Mouse (Mus musculus): ENCODE measurements around the gene Slfn8. TPM values are rescaled to one million over a fixed set of nuclear protein-coding genes. Genes with fewer than 3 reads are reported as not detected.
"Not testable (repeated sequence)": the region's sequence is repeated elsewhere in the genome, so short reads cannot be mapped to it uniquely, and the experiment has no call there.

Gene Slfn8
- polyA plus RNA-seq, 1 experiment from 2014 or later = 0.11 TPM

GRCm38 (mm10) chr11:83019561-83020519 lies 770 bp downstream of the Slfn8 start:
- H3K36me3 ChIP-seq (ENCODE audit: control insufficient read depth, insufficient read depth); H3K27me3 ChIP-seq (replicated peaks; ENCODE audit: control insufficient read depth, insufficient read depth, low read length); H3K27ac ChIP-seq (ENCODE audit: low read length); H3K9me3 ChIP-seq (ENCODE audit: control insufficient read depth, low read length); H3K4me1 ChIP-seq (replicated peaks; ENCODE audit: control insufficient read depth, insufficient read depth, low read length); H3K4me2 ChIP-seq (ENCODE audit: low read length); H3K9ac ChIP-seq (replicated peaks; ENCODE audit: low read depth, low read length); ATAC-seq; H3K4me3 ChIP-seq (replicated peaks; ENCODE audit: low read length): not testable (repeated sequence)
- WGBS = 78% methylated on average over 18 of the region's 18 CpGs

DNA sequence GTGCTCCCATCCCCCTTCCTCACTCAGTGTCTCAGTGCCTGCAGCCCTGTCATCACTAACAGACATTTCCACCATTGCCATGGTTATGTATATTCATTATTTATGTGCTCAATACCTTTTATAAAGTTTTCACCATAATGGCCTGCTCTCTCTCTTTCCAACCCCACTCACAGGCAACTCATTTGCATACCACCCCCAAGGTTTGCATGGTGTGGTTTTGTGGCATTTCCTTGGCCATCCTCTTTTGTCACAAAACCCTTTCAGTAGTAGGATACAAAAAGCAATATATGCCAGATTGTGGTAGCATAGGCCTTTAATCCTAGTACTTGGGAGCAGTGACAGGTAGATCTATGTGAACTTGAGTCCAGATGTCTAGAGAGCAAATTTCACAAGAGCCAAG lies 4.5 kb downstream of the Slfn8 start:
- H3K4me2 ChIP-seq (ENCODE audit: low read length) = no peak overlapping the region
- H3K27me3 ChIP-seq (replicated peaks; ENCODE audit: control insufficient read depth, insufficient read depth, low read length) = no peaks in the 10 kb centered on the region
- no peak overlapping the region for H3K27ac ChIP-seq (ENCODE audit: low read length)
- no peaks in the 10 kb centered on the region for H3K4me1 ChIP-seq (replicated peaks; ENCODE audit: control insufficient read depth, insufficient read depth, low read length)
- H3K36me3 ChIP-seq (ENCODE audit: control insufficient read depth, insufficient read depth) = no peaks in the 10 kb centered on the region
- no peak overlapping the region for H3K9ac ChIP-seq (replicated peaks; ENCODE audit: low read depth, low read length)
- no peaks in the 10 kb centered on the region for H3K9me3 ChIP-seq (ENCODE audit: control insufficient read depth, low read length)
- H3K4me3 ChIP-seq (replicated peaks; ENCODE audit: low read length) = no peak overlapping the region
- ATAC-seq = no peak

GRCm38 (mm10) chr11:83013356-83013755 lies 7.3 kb downstream of the Slfn8 start:
- Histone ChIP-seq H3K27me3 (replicated peaks; ENCODE audit: control insufficient read depth, insufficient read depth, low read length) (no peaks in the 10 kb centered on the region), H3K27ac (ENCODE audit: low read length) (no peak overlapping the region), H3K4me3 (replicated peaks; ENCODE audit: low read length) (no peak overlapping the region), H3K9ac (replicated peaks; ENCODE audit: low read depth, low read length) (no peak overlapping the region), H3K9me3 (ENCODE audit: control insufficient read depth, low read length) (no peaks in the 10 kb centered on the region), H3K4me1 (replicated peaks; ENCODE audit: control insufficient read depth, insufficient read depth, low read length) (no peaks in the 10 kb centered on the region), H3K36me3 (ENCODE audit: control insufficient read depth, insufficient read depth) (no peaks in the 10 kb centered on the region), H3K4me2 (ENCODE audit: low read length) (no peak overlapping the region)
- WGBS = 88% methylated on average over 1 of the region's 1 CpGs
- ATAC-seq = no peak

DNA sequence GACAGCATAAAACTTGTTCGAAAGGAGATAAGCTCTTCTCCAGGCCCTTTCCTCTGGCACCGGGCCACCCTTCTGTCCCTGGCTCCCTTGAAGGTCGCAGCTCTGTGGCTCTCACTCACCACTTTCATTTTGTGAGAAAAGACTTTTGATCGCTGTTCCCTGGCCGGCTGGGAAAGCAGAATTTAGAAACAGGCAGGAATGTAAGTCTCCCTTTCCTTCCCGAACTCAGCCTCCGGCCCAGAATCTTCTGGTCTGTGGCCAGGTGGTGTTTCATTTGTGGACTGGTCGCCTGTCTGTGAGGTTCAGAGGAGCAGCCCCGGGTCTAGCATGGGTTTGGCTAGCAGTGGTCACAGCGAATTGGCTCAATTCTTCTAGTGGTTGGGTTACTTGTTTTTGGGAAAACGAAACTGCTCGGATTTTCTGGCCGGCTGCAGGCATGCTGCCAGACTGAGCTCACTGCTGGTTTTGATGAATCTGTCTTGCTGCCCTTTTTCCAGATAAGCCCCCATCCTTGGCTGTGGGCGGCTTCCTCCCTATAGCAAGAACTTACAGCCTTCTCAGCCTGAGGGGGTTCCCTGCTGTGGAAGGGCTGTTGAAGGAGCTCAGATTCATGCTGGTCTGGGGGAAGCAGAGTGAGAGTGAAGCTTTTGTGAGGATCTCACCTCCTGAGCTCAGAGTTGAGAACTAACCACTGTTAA lies 29.0 kb downstream of the Slfn8 start, which contains the start of gene Slfn9:
TSS of gene Slfn9 (minus strand) at position 362 of the 698 bp plus-strand sequence.
- H3K36me3 ChIP-seq (ENCODE audit: control insufficient read depth, insufficient read depth) = no peaks in the 10 kb centered on the region
- H3K9ac ChIP-seq (replicated peaks; ENCODE audit: low read depth, low read length) = peak within 1 kb of the TSS; percentile 44
- H3K4me3 ChIP-seq (replicated peaks; ENCODE audit: low read length) = peak within 1 kb of the TSS; percentile 39
- no peaks in the 10 kb centered on the region for H3K27me3 ChIP-seq (replicated peaks; ENCODE audit: control insufficient read depth, insufficient read depth, low read length)
- H3K9me3 ChIP-seq (ENCODE audit: control insufficient read depth, low read length) = no peaks in the 10 kb centered on the region
- peak within 1 kb of the TSS; percentile 70 for H3K4me2 ChIP-seq (ENCODE audit: low read length)
- H3K27ac ChIP-seq (ENCODE audit: low read length) = no peak within 1 kb of the TSS
- 5% methylated on average over 14 of the region's 14 CpGs for WGBS
- peaks cover 8% of the 10 kb centered on the region for H3K4me1 ChIP-seq (replicated peaks; ENCODE audit: control insufficient read depth, insufficient read depth, low read length)
- ATAC-seq = no peak

GRCm38 (mm10) chr11:82990612-82991385 lies 29.8 kb downstream of the Slfn8 start:
- H3K27ac ChIP-seq (ENCODE audit: low read length); H3K36me3 ChIP-seq (ENCODE audit: control insufficient read depth, insufficient read depth); H3K9me3 ChIP-seq (ENCODE audit: control insufficient read depth, low read length); H3K27me3 ChIP-seq (replicated peaks; ENCODE audit: control insufficient read depth, insufficient read depth, low read length); H3K4me1 ChIP-seq (replicated peaks; ENCODE audit: control insufficient read depth, insufficient read depth, low read length): not testable (repeated sequence)
- ATAC-seq = peak; percentile 36; the same call in 1 of the 2 replicates
- Histone ChIP-seq H3K9ac (replicated peaks; ENCODE audit: low read depth, low read length) (peak overlapping the region; percentile 44), H3K4me2 (ENCODE audit: low read length) (peak overlapping the region; percentile 70), H3K4me3 (replicated peaks; ENCODE audit: low read length) (peak overlapping the region; percentile 39)
- 17% methylated on average over 19 of the region's 19 CpGs for WGBS

DNA sequence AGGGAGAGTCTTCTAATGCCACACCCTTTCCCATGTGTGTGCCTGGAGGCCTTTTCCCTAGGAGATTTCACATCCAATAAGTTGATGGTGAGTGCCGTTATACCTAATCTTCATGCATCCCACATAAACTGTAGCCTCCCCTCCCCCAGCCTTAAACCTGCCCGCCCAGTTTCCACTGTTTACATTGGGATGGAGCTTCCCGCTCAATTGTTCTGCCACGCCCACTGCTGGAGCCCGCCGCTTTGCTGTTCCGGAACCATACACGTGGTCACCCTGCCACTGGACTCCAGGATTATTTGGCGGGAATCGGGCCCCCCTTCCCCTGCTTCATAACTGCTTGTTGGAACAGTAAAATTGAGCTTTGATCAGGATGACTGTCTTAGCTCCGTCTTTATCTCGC lies 31.3 kb downstream of the Slfn8 start:
- H3K4me2 ChIP-seq (ENCODE audit: low read length) = peak overlapping the region; percentile 11
- no peak for ATAC-seq
- H3K4me3 ChIP-seq (replicated peaks; ENCODE audit: low read length) = no peak overlapping the region
- no peaks in the 10 kb centered on the region; the same call in 1 of the 2 replicates for H3K9me3 ChIP-seq (ENCODE audit: control insufficient read depth, low read length)
- peaks cover 8% of the 10 kb centered on the region for H3K4me1 ChIP-seq (replicated peaks; ENCODE audit: control insufficient read depth, insufficient read depth, low read length)
- H3K36me3 ChIP-seq (ENCODE audit: control insufficient read depth, insufficient read depth) = no peaks in the 10 kb centered on the region
- no peak overlapping the region for H3K9ac ChIP-seq (replicated peaks; ENCODE audit: low read depth, low read length)
- no peaks in the 10 kb centered on the region for H3K27me3 ChIP-seq (replicated peaks; ENCODE audit: control insufficient read depth, insufficient read depth, low read length)
- no peak overlapping the region for H3K27ac ChIP-seq (ENCODE audit: low read length)
- 46% methylated on average over 12 of the region's 12 CpGs for WGBS

DNA sequence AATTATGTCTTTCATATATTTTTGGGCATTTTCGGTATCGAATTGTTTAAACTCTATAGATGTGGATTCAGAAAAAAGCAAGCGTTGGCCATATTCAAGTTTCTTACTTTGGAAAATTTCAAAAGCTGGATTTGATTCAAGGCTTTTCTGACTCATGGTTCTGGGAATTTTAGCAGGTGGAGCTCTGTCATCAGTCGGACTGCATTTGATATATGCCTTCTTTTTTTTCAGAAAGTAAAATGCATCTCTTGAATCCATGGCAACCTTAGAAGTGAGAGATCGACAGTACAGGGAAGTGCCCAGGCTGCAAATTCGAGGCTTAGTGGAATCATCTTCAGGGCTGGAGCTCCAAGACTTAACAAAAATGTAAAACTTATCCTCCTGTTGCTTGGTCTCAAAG lies 33.0 kb downstream of the Slfn8 start:
- Histone ChIP-seq H3K9me3 (ENCODE audit: control insufficient read depth, low read length) (no peaks in the 10 kb centered on the region; the same call in 1 of the 2 replicates), H3K4me3 (replicated peaks; ENCODE audit: low read length) (no peak overlapping the region), H3K36me3 (ENCODE audit: control insufficient read depth, insufficient read depth) (no peaks in the 10 kb centered on the region), H3K4me1 (replicated peaks; ENCODE audit: control insufficient read depth, insufficient read depth, low read length) (peaks cover 8% of the 10 kb centered on the region), H3K27me3 (replicated peaks; ENCODE audit: control insufficient read depth, insufficient read depth, low read length) (no peaks in the 10 kb centered on the region), H3K27ac (ENCODE audit: low read length) (no peak overlapping the region), H3K4me2 (ENCODE audit: low read length) (no peak overlapping the region), H3K9ac (replicated peaks; ENCODE audit: low read depth, low read length) (no peak overlapping the region)
- 93% methylated on average over 6 of the region's 6 CpGs for WGBS
- no peak for ATAC-seq

DNA sequence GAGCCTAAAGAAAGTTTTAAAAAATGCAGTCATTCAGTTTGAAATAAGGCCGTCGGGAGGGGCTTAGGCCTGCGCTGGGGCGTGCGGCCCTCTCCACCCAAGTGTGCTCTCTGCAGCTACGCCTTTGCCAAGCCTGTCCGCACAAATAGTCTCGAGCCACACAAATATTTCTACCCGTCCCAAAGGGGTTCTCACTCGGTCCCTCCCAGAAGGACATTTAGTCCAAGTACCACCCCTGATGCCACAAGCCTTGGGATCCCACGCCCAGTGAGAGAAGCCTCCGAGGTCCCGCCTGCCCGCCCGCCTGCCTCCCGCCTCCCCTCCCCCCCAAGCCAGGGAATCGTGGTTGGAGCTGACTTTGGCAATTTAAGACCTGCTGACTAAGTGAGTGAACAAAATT lies 37.4 kb downstream of the Slfn8 start:
- Histone ChIP-seq H3K4me1 (replicated peaks; ENCODE audit: control insufficient read depth, insufficient read depth, low read length) (no peaks in the 10 kb centered on the region), H3K4me2 (ENCODE audit: low read length) (no peak overlapping the region), H3K27me3 (replicated peaks; ENCODE audit: control insufficient read depth, insufficient read depth, low read length) (no peaks in the 10 kb centered on the region), H3K9me3 (ENCODE audit: control insufficient read depth, low read length) (no peaks in the 10 kb centered on the region; the same call in 1 of the 2 replicates), H3K36me3 (ENCODE audit: control insufficient read depth, insufficient read depth) (no peaks in the 10 kb centered on the region), H3K4me3 (replicated peaks; ENCODE audit: low read length) (no peak overlapping the region), H3K27ac (ENCODE audit: low read length) (no peak overlapping the region), H3K9ac (replicated peaks; ENCODE audit: low read depth, low read length) (no peak overlapping the region)
- 83% methylated on average over 17 of the region's 17 CpGs for WGBS
- no peak for ATAC-seq

- H3K4me1 ChIP-seq (replicated peaks; ENCODE audit: control insufficient read depth, insufficient read depth, low read length); H3K4me2 ChIP-seq (ENCODE audit: low read length); H3K36me3 ChIP-seq (ENCODE audit: control insufficient read depth, insufficient read depth); H3K4me3 ChIP-seq (replicated peaks; ENCODE audit: low read length); H3K9ac ChIP-seq (replicated peaks; ENCODE audit: low read depth, low read length); H3K27ac ChIP-seq (ENCODE audit: low read length); H3K27me3 ChIP-seq (replicated peaks; ENCODE audit: control insufficient read depth, insufficient read depth, low read length); ATAC-seq; H3K9me3 ChIP-seq (ENCODE audit: control insufficient read depth, low read length): not testable (repeated sequence)
- WGBS = 84% methylated on average over 2 of the region's 2 CpGs
These were observed 38.2 kb downstream of the Slfn8 start for GRCm38 (mm10) chr11:82982409-82982808.

All from forebrain, embryonic 16.5 days (tissue).